Mouse (Mus musculus): Measurements from ENCODE around the gene Arhgap10.

Arhgap10 gene

GRCm38 (mm10) chr8:77444166-77444870 is 73.4 kb downstream of the Arhgap10 start:
- DNase-seq (ENCODE audit: low spot score in 2 of 2), result no peak

DNA sequence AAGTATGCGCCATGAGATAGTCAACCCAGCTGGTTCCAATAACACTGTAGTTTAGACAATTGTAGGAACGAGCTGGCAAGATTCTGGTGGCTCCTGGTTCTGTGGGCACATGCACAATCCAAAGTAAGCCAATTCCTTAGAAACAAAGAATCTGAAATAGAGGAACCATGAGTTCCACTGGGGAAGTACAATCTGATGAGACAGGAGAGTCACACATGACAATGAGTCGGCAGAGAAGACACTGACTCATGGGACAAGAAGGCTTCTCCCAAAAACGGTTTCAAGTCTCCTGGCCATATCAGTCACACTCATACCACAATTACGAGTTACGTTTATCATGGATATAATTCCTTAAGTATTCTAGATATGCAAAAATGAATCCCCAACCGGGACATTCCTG is 75.3 kb downstream of the Arhgap10 start:
- DNase-seq (ENCODE audit: low spot score in 2 of 2), result no peak

DNA sequence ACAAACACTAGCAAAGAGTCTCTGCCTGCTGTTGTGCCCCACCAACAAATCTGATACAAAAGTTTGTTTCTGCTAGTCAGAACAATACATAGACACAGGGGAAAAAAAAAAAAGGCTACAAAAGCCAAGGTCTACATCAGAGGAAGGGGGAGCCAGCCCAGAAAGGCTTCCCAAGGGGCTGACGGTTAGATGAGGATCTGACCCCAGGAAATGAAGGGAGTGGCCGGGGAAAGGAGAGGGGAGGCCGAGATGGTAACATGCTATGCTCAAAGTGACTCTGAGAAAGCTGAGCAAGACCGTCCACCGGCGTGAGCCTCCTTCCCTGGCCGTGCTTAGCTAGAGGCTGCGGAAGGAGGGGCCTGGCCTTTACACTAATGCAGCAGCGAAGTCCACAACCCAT is 76.8 kb downstream of the Arhgap10 start:
- DNase-seq (ENCODE audit: low spot score in 2 of 2), result no peak

- DNase-seq (ENCODE audit: low spot score in 2 of 2), result peak in 1 of 2 experiments; percentile 47
Observed at GRCm38 (mm10) chr8:77440324-77440880, 77.4 kb downstream of the Arhgap10 start.

DNA sequence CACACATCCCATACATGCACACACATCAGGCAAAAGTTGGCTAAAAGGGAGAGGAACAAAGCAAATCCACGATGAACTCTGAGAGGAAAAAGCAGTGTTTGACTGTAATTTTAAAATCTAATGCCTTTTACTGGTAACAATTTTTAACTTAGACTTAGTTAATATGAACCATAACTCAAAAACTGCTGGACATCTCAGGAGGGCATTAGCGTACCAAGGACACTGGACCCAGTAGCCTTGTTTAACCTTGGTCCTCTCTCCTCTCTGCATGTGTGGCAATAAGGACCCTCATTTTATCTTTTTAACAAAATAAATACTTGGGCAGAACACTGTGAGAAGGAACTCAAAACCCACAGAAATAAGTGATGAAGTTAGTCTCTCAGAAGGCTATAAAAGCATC is 78.1 kb downstream of the Arhgap10 start:
- no peak for DNase-seq (ENCODE audit: low spot score in 2 of 2)

- no peak for DNase-seq (ENCODE audit: low spot score in 2 of 2)
Observed at GRCm38 (mm10) chr8:77437807-77438493, 79.8 kb downstream of the Arhgap10 start.

DNA sequence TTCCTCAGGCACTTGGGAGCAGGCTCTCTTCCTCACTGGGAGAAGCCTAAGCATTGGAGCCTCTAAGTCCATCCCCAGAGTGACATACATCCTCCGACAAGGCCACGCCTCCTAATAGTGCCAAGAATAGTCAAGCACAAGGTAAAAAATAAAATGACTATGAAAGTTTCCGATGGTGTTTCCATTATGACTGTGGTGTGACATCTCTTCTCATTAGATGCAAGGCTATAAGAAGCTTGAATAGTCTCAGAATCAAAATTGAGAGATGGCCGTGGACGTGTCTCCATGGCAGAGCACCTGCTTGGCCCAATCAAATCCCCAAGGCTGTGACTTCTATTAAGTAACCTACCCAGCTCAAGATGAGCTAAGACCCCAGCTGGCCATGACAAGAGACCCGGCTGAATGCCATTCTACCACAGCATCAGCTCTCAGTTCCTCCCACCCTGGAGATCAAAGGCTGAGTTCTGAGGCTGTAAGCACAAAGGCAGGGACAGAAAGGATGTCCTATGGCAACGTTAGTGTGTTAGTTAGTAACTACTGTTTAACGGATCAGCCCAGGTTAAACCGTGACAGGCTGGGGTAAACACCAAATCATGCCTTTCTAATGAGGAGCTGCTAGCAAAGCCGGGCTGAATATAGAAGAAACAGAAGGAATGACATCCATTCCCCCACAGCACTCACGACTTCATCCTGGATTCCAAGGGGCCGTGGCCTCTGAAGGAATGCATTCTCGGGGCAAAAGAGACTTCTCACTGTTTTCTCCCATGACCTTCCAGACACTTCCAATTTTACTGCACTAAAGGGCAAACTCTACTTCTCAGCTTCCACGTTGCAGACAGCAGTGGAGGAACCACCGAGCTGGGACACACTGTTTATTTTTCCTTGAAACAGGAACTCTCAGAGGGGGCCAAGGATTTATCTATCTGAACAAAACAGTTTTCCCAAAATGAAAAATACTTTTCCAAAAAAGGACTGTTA is 81.5 kb downstream of the Arhgap10 start:
- DNase-seq (ENCODE audit: low spot score in 2 of 2), result no peak

DNA sequence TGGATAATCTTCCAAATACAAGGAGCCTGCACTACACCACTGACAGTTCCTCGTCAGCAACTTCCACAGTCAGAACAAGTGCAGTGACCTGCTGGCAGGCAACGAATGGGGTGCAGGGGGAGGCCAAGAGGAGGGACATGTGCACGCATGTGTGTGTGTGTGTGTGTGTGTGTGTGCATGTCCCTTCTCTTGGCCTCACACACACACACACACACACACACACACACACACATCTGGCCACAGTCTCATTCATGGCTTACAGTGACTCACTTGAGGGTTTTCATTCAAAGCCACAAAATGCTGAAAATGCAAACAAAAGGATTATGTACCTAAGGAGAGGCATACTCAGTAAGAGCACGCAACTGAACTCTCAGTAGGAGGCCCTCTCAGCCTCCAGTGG is 84.5 kb downstream of the Arhgap10 start:
- no peak for DNase-seq (ENCODE audit: low spot score in 2 of 2)

GRCm38 (mm10) chr8:77432726-77433125 is 85.0 kb downstream of the Arhgap10 start:
- no peak for DNase-seq (ENCODE audit: low spot score in 2 of 2)

GRCm38 (mm10) chr8:77428420-77428819 is 89.3 kb downstream of the Arhgap10 start:
- no peak for DNase-seq (ENCODE audit: low spot score in 2 of 2)

GRCm38 (mm10) chr8:77428015-77428414 is 89.7 kb downstream of the Arhgap10 start:
- DNase-seq (ENCODE audit: low spot score in 2 of 2), result no peak

DNA sequence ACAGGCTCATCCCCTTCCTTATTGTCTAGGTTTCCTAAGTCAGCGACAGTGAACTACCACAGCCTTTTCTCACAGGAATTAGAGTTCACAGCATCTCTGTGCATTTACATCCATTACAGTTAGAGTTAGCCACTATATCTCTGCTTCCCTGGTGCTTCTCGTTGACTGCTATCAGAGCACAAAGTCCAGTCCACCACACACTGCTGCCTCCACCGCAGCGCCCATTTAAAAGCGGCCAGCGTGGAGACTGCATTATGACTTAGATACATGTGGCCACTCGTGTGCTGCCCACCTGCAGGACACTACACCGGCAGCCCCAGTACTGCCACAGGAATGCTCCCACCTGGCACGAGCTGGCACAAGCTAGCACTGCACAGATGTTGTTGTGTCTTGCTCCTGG is 90.3 kb downstream of the Arhgap10 start:
- no peak for DNase-seq (ENCODE audit: low spot score in 2 of 2)

GRCm38 (mm10) chr8:77423850-77424249 is 93.9 kb downstream of the Arhgap10 start:
- DNase-seq (ENCODE audit: low spot score in 2 of 2), result no peak

DNA sequence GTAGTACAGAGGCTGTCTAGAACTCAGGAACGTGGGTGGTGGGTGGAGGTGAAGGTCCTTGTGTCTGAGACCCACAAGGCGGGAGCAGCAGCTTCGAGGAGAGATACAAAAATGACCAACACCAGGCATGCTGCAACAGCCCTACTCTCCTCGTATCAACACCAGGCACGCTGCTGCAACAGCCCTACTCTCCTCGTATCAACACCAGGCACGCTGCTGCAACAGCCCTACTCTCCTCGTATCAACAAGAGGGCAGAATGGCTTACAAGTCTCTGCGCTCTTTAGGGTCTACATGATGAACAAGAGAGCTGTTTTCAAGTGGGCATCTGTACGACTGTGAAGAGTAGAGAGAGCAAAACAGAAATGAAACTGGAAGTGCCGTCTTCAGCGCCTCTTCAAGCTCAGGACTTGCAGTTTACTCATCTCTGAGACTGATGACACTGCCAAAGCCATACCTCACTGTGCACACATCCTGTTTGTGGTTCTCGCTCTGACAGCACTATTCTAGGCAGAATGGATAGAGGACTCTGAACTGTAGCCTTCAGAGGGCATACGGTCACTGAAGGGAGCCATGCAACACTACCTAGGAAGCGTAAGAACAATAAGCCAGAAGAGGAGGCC is 95.0 kb downstream of the Arhgap10 start:
- peak; percentile 13 to 44 for DNase-seq (ENCODE audit: low spot score in 2 of 2)

- DNase-seq (ENCODE audit: low spot score in 2 of 2), result no peak
Observed at GRCm38 (mm10) chr8:77421596-77421995, 96.2 kb downstream of the Arhgap10 start.

GRCm38 (mm10) chr8:77419731-77420130 is 98.0 kb downstream of the Arhgap10 start:
- peak; percentile 47 to 71 for DNase-seq (ENCODE audit: low spot score in 2 of 2)

GRCm38 (mm10) chr8:77416738-77417137 is 101.0 kb downstream of the Arhgap10 start:
- DNase-seq (ENCODE audit: low spot score in 2 of 2), result no peak

- DNase-seq (ENCODE audit: low spot score in 2 of 2), result no peak
Observed at GRCm38 (mm10) chr8:77416034-77416433, 101.7 kb downstream of the Arhgap10 start.

DNA sequence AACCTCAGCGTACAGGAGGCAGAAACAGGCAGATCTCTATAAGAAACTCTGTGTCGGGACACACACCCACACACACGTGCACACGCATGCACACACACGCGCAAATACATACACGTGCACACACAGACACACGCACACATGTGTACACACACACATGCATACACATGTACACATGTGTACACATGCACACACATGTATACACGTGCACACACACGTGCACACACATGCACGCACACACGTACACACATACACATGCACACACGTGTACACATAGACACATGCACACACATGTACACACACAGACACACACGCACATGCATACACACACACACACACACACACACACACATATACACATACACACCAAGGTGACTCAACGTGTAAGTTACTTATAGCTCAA is 106.5 kb downstream of the Arhgap10 start:
- no peak for DNase-seq (ENCODE audit: low spot score in 2 of 2)

DNA sequence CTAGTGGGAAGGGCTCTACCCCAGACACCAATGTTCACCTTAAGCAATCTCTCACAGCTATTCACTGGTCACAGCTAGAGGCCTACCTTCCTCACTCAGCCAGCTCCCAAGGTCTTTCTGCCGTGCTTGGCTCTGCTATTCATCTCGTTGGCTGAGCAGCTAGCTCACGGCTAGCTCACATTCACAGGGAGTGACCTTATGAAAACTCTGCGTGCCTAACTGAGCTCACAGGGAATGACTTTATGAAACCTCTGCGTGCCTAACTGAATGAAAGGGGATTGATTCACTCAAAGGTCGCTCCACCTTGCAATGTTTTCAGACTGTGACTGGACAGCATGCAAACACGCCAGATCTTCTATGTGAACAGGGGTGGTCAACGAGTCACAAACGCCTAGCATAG is 107.4 kb downstream of the Arhgap10 start:
- DNase-seq (ENCODE audit: low spot score in 2 of 2), result no peak

- no peak for DNase-seq (ENCODE audit: low spot score in 2 of 2)
Observed at GRCm38 (mm10) chr8:77408527-77409215, 109.1 kb downstream of the Arhgap10 start.
